7 mouse cellular contexts compared by ENCODE assay signal in the genomic region with DNA sequence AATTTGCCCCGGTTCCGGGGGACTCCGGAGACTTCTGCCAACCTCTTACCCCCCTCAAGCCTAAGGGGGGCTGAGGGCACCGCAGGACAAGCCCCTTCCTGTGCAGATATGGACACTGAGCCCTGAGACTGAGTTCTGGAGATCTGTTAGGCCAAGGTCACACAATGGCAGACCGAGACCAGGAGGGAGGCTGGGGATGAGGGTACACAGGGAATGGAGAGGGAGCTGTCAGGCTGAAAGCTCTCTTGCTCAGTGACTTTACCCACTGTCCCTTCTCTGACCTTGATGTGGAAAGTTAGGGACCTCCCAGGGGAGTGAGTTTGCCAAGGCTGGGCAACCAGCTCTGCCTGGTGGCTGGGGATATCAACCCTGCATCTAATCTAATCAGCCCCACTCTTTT.
DNase-seq lines count a peak whose midpoint lies in the region; ATAC-seq and TF ChIP-seq lines count a peak whose summit lies in the region.

No protein-coding gene starts in this region.

- H3K4me3 ChIP-seq in liver, adult 2 months (ENCODE audit: insufficient read depth, low read depth, low read length) = peak overlapping the region; percentile 35; the same call in 1 of the 2 replicates
- no peak overlapping the region for H3K4me3 ChIP-seq in embryonic fibroblast, embryonic 13.5 days (ENCODE audit: insufficient read depth, low read length)
- H3K4me3 ChIP-seq in hindbrain, embryonic 16.5 days (ENCODE audit: low read length) = peak overlapping the region; percentile 29
- H3K4me3 ChIP-seq in neural tube, embryonic 12.5 days = peak overlapping the region; percentile 28

- H3K4me2 ChIP-seq in hindbrain, embryonic 16.5 days (ENCODE audit: low read length) = peak overlapping the region; percentile 66
- H3K4me2 ChIP-seq in neural tube, embryonic 12.5 days (replicated peaks) = peak overlapping the region; percentile 66

- DNase-seq in liver, adult 2 months (ENCODE audit: extremely low read depth, low read depth, low spot score) = no peak
- DNase-seq in liver = no peak
- no peak for DNase-seq in layer of hippocampus, adult 9-10 months (ENCODE audit: low spot score)

- H3K9me3 ChIP-seq in hindbrain, embryonic 16.5 days (ENCODE audit: control insufficient read depth, low read length) = peaks cover 4% of the 10 kb centered on the region; the same call in 1 of the 2 replicates
- peaks cover 11% of the 10 kb centered on the region; the same call in 1 of the 2 replicates for H3K9me3 ChIP-seq in neural tube, embryonic 12.5 days

- no peaks in the 10 kb centered on the region for H3K36me3 ChIP-seq in liver, adult 2 months (ENCODE audit: control insufficient read depth, insufficient read depth, low read length)
- no peaks in the 10 kb centered on the region for H3K36me3 ChIP-seq in hindbrain, embryonic 16.5 days (ENCODE audit: control insufficient read depth, insufficient read depth, low read length)
- no peaks in the 10 kb centered on the region; the same call in 1 of the 2 replicates for H3K36me3 ChIP-seq in neural tube, embryonic 12.5 days

- H3K27me3 ChIP-seq in liver, adult 2 months (ENCODE audit: control insufficient read depth, insufficient read depth, low read length) = 0 out of 2 replicates have a peak, but pooled peaks cover 3% of the 10 kb centered on the region
- H3K27me3 ChIP-seq in hindbrain, embryonic 16.5 days (replicated peaks; ENCODE audit: control insufficient read depth, insufficient read depth, low read length) = no peaks in the 10 kb centered on the region
- H3K27me3 ChIP-seq in neural tube, embryonic 12.5 days (replicated peaks) = peaks cover 11% of the 10 kb centered on the region; the same call in 1 of the 2 replicates

- peak overlapping the region; percentile 48 for H3K9ac ChIP-seq in liver, adult 2 months (ENCODE audit: low read depth, low read length)
- peak overlapping the region; percentile 62 for H3K9ac ChIP-seq in hindbrain, embryonic 16.5 days (ENCODE audit: low read depth, low read length)
- peak overlapping the region; percentile 67 for H3K9ac ChIP-seq in neural tube, embryonic 12.5 days

- H3K27ac ChIP-seq in liver, adult 2 months (replicated peaks; ENCODE audit: insufficient read depth, low read depth, low read length) = peak overlapping the region; percentile 92
- H3K27ac ChIP-seq in embryonic fibroblast, embryonic 13.5 days (ENCODE audit: insufficient read depth, low read length) = 0 out of 2 replicates have a peak overlapping the region, but pooled peaks have one; percentile 2
- H3K27ac ChIP-seq in hindbrain, embryonic 16.5 days (ENCODE audit: low read depth, low read length) = peak overlapping the region; percentile 91
- peak overlapping the region; percentile 87 for H3K27ac ChIP-seq in neural tube, embryonic 12.5 days

- peak; percentile 31 for ATAC-seq in hindbrain, embryonic 16.5 days
- no peak; the same call in 1 of the 2 replicates for ATAC-seq in neural tube, embryonic 12.5 days (ENCODE audit: low FRiP score, low read depth)
- ATAC-seq in inflammation-experienced regulatory T-cells, adult 6 months = no peak

- no peak for TF ChIP-seq CTCF in liver, adult 2 months (IDR thresholded peaks at IDR 0.05; ENCODE audit: low read depth, low read length)
- TF ChIP-seq CTCF in embryonic fibroblast, embryonic 13.5 days (IDR thresholded peaks at IDR 0.05; ENCODE audit: borderline replicate concordance, insufficient read depth, low read length) = no peak

- 28% methylated on average over 5 of the region's 5 CpGs for WGBS in liver, adult 2 months
- WGBS in hindbrain, embryonic 16.5 days = 4% methylated on average over 5 of the region's 5 CpGs
- WGBS in neural tube, embryonic 12.5 days = 10% methylated on average over 5 of the region's 5 CpGs

- TF ChIP-seq POLR2A in liver, adult 2 months (IDR thresholded peaks at IDR 0.05; ENCODE audit: extremely low read depth, insufficient read depth, low read length) = no peak
- TF ChIP-seq POLR2A in embryonic fibroblast, embryonic 13.5 days (IDR thresholded peaks at IDR 0.05; ENCODE audit: low read depth, low read length) = no peak

- no peaks in the 10 kb centered on the region for H3K79me2 ChIP-seq in liver, adult 2 months (ENCODE audit: control insufficient read depth, insufficient read depth, low read length)

- peaks cover 6% of the 10 kb centered on the region; the same call in 1 of the 2 replicates for H3K4me1 ChIP-seq in liver, adult 2 months (ENCODE audit: control insufficient read depth, insufficient read depth, low read length)
- peaks cover 5% of the 10 kb centered on the region; the same call in 1 of the 2 replicates for H3K4me1 ChIP-seq in embryonic fibroblast, embryonic 13.5 days (ENCODE audit: control insufficient read depth, insufficient read depth, low read length)
- peaks cover 24% of the 10 kb centered on the region for H3K4me1 ChIP-seq in hindbrain, embryonic 16.5 days (ENCODE audit: control insufficient read depth, insufficient read depth, low read depth, low read length)
- H3K4me1 ChIP-seq in neural tube, embryonic 12.5 days = peaks cover 29% of the 10 kb centered on the region

Comparison
In these comparisons a context has a peak if more than half of its experiments do, and no peak if none do; other contexts are left out.
1. H3K27ac ChIP-seq: peak in every context shown above with its lines; median percentile 92 in liver, adult 2 months; 91 in hindbrain, embryonic 16.5 days; 87 in neural tube, embryonic 12.5 days; 2 in embryonic fibroblast, embryonic 13.5 days.